ENCODE assay signal across 9 mouse cellular contexts in the genomic region with DNA sequence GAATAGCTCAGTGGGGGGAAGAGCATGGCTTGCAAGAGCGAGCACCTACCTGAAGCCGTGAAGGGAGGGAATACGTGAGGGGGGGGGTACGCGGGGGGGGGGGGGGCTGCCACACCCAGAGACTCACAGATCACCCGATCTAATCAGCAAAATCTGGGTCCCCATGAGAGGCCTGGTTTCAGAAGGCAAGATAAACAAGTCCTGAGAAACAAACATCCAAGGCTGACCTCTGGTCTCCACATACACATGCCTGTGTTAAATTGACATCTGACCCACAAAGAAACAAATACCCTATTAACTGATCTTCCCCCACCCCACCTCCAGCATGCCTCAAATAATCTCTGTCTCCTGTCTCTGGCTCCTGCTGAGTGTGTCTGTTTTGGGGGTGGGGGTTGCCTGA. TPM values are rescaled to one million over a fixed set of nuclear protein-coding genes. Genes with fewer than 3 reads are reported as not detected.
A peak's percentile ranks its signal among the peaks of the same experiment; 100 is the strongest.
DNase-seq lines count a peak whose midpoint lies in the region; ATAC-seq and TF ChIP-seq lines count a peak whose summit lies in the region.
"Had no signal": no experiment of that assay in that cellular context is flagged by ENCODE, and none has a peak within 500 bp of the region (broad histone marks: within the 10 kb centered on the region; RNA-seq: fewer than 3 reads in every experiment).

No protein-coding gene starts in this region.

- peaks cover 10% of the 10 kb centered on the region for H3K4me1 ChIP-seq in kidney, postnatal 0 days (replicated peaks; ENCODE audit: insufficient read depth, low read length)
- peaks cover 12% of the 10 kb centered on the region for H3K4me1 ChIP-seq in forebrain, embryonic 11.5 days (replicated peaks; ENCODE audit: control insufficient read depth, insufficient read depth, low read length)
- peaks cover 26% of the 10 kb centered on the region for H3K4me1 ChIP-seq in limb, embryonic 12.5 days (replicated peaks)
- H3K4me1 ChIP-seq in neural tube, embryonic 13.5 days (replicated peaks): peaks cover 42% of the 10 kb centered on the region

- no peaks in the 10 kb centered on the region for H3K27me3 ChIP-seq in kidney, postnatal 0 days (ENCODE audit: insufficient read depth, low read length)
- no peaks in the 10 kb centered on the region for H3K27me3 ChIP-seq in forebrain, embryonic 11.5 days (ENCODE audit: control insufficient read depth, insufficient read depth, low read length)
- H3K27me3 ChIP-seq in limb, embryonic 12.5 days: peaks cover 17% of the 10 kb centered on the region
- peaks cover 8% of the 10 kb centered on the region; the same call in 1 of the 2 replicates for H3K27me3 ChIP-seq in neural tube, embryonic 13.5 days

- 0 out of 2 replicates have a peak overlapping the region, but pooled peaks have one; percentile 14 for H3K4me3 ChIP-seq in kidney, postnatal 0 days (replicated peaks; ENCODE audit: low read depth, low read length)
- peak overlapping the region; percentile 6; the same call in 1 of the 2 replicates for H3K4me3 ChIP-seq in forebrain, embryonic 11.5 days (ENCODE audit: low read depth, low read length)
- peak overlapping the region; percentile 87 for H3K4me3 ChIP-seq in limb, embryonic 12.5 days (replicated peaks)
- peak overlapping the region; percentile 86 for H3K4me3 ChIP-seq in neural tube, embryonic 13.5 days

- H3K27ac ChIP-seq in kidney, postnatal 0 days: no peak overlapping the region
- H3K27ac ChIP-seq in forebrain, embryonic 11.5 days (ENCODE audit: low read depth, low read length): no peak overlapping the region
- no peak overlapping the region for H3K27ac ChIP-seq in limb, embryonic 12.5 days
- H3K27ac ChIP-seq in neural tube, embryonic 13.5 days (replicated peaks): no peak overlapping the region

- no peak for DNase-seq in kidney, postnatal 0 days (ENCODE audit: low spot score)
- no peak for DNase-seq in kidney, postnatal 14 days
- DNase-seq in forebrain, embryonic 11.5 days (ENCODE audit: low spot score): no peak
- DNase-seq in retina, embryonic 14.5 days (ENCODE audit: low spot score): no peak
- no peak for DNase-seq in adrenal gland, adult (ENCODE audit: inconsistent age in 2 of 2, low spot score in 1 of 2)
- DNase-seq: gastrocnemius, postnatal 36 days had no signal

- no peak for TF ChIP-seq CTCF in kidney, postnatal 0 days (IDR thresholded peaks at IDR 0.05; ENCODE audit: low read depth)

- H3K9ac ChIP-seq in kidney, postnatal 0 days (ENCODE audit: low read depth, low read length): 0 out of 2 replicates have a peak overlapping the region, but pooled peaks have one; percentile 18
- no peak overlapping the region for H3K9ac ChIP-seq in forebrain, embryonic 11.5 days (ENCODE audit: low read length)
- H3K9ac ChIP-seq in limb, embryonic 12.5 days (replicated peaks): 0 out of 2 replicates have a peak overlapping the region, but pooled peaks have one; percentile 44
- 0 out of 2 replicates have a peak overlapping the region, but pooled peaks have one; percentile 14 for H3K9ac ChIP-seq in neural tube, embryonic 13.5 days

- peak overlapping the region; percentile 77 for H3K4me2 ChIP-seq in kidney, postnatal 0 days (ENCODE audit: low read length)
- H3K4me2 ChIP-seq in forebrain, embryonic 11.5 days (ENCODE audit: low read depth, low read length, severe bottlenecking): peak overlapping the region; percentile 31; the same call in 1 of the 2 replicates
- H3K4me2 ChIP-seq in limb, embryonic 12.5 days: peak overlapping the region; percentile 96
- peak overlapping the region; percentile 93 for H3K4me2 ChIP-seq in neural tube, embryonic 13.5 days

- H3K36me3 ChIP-seq in kidney, postnatal 0 days (ENCODE audit: insufficient read depth, low read length): peaks cover 6% of the 10 kb centered on the region; the same call in 1 of the 2 replicates
- no peaks in the 10 kb centered on the region for H3K36me3 ChIP-seq in forebrain, embryonic 11.5 days (ENCODE audit: control insufficient read depth, insufficient read depth, low read length)
- H3K36me3 ChIP-seq in limb, embryonic 12.5 days: peaks cover 15% of the 10 kb centered on the region
- peaks cover 7% of the 10 kb centered on the region; the same call in 1 of the 2 replicates for H3K36me3 ChIP-seq in neural tube, embryonic 13.5 days

- no peaks in the 10 kb centered on the region for H3K9me3 ChIP-seq in kidney, postnatal 0 days (replicated peaks; ENCODE audit: low read length)
- no peaks in the 10 kb centered on the region for H3K9me3 ChIP-seq in forebrain, embryonic 11.5 days (ENCODE audit: control insufficient read depth, low read length)
- no peaks in the 10 kb centered on the region for H3K9me3 ChIP-seq in limb, embryonic 12.5 days
- no peaks in the 10 kb centered on the region for H3K9me3 ChIP-seq in neural tube, embryonic 13.5 days

- WGBS in kidney, postnatal 0 days: 0% methylated on average over 1 of the region's 6 CpGs
- 20% methylated on average over 2 of the region's 6 CpGs for WGBS in forebrain, embryonic 11.5 days
- WGBS in limb, embryonic 12.5 days: 20% methylated on average over 1 of the region's 6 CpGs
- 25% methylated on average over 1 of the region's 6 CpGs for WGBS in neural tube, embryonic 13.5 days

- ATAC-seq in kidney, postnatal 0 days (replicated peaks; ENCODE audit: low FRiP score, low read depth): no peak
- ATAC-seq in forebrain, embryonic 11.5 days (replicated peaks; ENCODE audit: low FRiP score): no peak
- no peak for ATAC-seq in limb, embryonic 12.5 days (ENCODE audit: insufficient number of reproducible peaks, insufficient read depth, low FRiP score, low TSS enrichment, low read depth)
- no peak for ATAC-seq in neural tube, embryonic 13.5 days (ENCODE audit: low read depth)
- no peak for ATAC-seq in erythroid progenitor cell, adult 5-6 weeks (replicated peaks; ENCODE audit: low FRiP score, poor library complexity, severe bottlenecking)

RNA-seq across cellular contexts. Expression of a gene that starts 1.8 kb away (rescaled TPM):
- 22.6 and 22.8 TPM in 2 replicates for polyA plus RNA-seq in kidney, postnatal 0 days (2015; fragmentation: Nextera tagmentation; extraction: Ambion mirVana)
- 48.2 and 48.5 TPM in 2 replicates for polyA plus RNA-seq in forebrain, embryonic 11.5 days (2014; fragmentation: Nextera tagmentation; extraction: Ambion mirVana)
- 50.4 and 53.3 TPM in 2 replicates for polyA plus RNA-seq in limb, embryonic 12.5 days (2016; fragmentation: Nextera tagmentation; extraction: Ambion mirVana)
- 28.2 and 28.6 TPM in 2 replicates for polyA plus RNA-seq in neural tube, embryonic 13.5 days (2015; fragmentation: Nextera tagmentation; extraction: Ambion mirVana)
- total RNA-seq in erythroid progenitor cell, adult 5-6 weeks (2015; ENCODE audit: low replicate concordance): 14.7 and 28.5 TPM in 2 replicates
- 50.2 and 51.1 TPM in 2 replicates for total RNA-seq in erythroid progenitor cell, adult 5-6 weeks (2017; ENCODE audit: low replicate concordance)

Comparison
In these comparisons a context has a peak if more than half of its experiments do, and no peak if none do; other contexts are left out.
1. H3K4me2 ChIP-seq: peak in every context shown above with its lines; median percentile 96 in limb, embryonic 12.5 days; 93 in neural tube, embryonic 13.5 days; 77 in kidney, postnatal 0 days; 31 in forebrain, embryonic 11.5 days.
2. H3K4me3 ChIP-seq: peak in every context shown above with its lines; median percentile 87 in limb, embryonic 12.5 days; 86 in neural tube, embryonic 13.5 days; 14 in kidney, postnatal 0 days; 6 in forebrain, embryonic 11.5 days.